Mouse (Mus musculus) urinary bladder, adult 2 months (tissue): ENCODE measurements around the gene Gm44973. TPM values are rescaled to one million over a fixed set of nuclear protein-coding genes. Genes with fewer than 3 reads are reported as not detected.
"Not testable (repeated sequence)": the region's sequence is repeated elsewhere in the genome, so short reads cannot be mapped to it uniquely, and the experiment has no call there.

Experiments
- DNase-seq: peaks from one replicate; pipeline ENCODE4 v3.0.0; 2022; ENCODE audit warnings: low spot score
- polyA plus RNA-seq: library from polyadenylated mRNA; depleted of rRNA; stranded (reverse); fragments of >200 nt; gene quantifications from 2 replicates; pipeline ENCODE4 v1.2.3, GENCODE M21; 2012

The Gm44973 gene
- polyA plus RNA-seq, 1 experiment, result 0.25 TPM

GRCm38 (mm10) chr7:5016920-5017319 is 1.6 kb downstream of the Gm44973 start:
- DNase-seq, result no peak

- no peak for DNase-seq
Measured at GRCm38 (mm10) chr7:5017352-5017751, 2.1 kb downstream of the Gm44973 start.

- DNase-seq, result no peak
Measured at GRCm38 (mm10) chr7:5017931-5018330, 2.6 kb downstream of the Gm44973 start.

DNA sequence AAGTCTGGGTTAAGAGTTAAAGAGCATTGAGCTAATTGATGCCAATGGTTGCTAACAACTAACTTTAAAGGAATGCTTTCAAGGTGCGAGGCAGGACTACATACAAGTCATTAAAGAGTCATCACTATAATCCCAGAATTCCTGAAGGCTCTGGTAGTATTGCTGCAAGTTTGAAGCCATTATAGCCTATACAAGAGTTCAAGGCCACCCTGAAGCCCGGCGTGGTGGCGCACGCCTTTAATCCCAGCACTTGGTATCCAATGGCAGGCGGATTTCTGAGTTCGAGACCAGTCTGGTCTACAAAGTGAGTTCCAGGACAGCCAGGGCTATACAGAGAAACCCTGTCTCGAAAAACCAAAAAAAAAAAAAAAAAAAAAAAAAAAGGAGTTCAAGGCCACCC is 4.3 kb downstream of the Gm44973 start:
- not testable (repeated sequence) for DNase-seq

GRCm38 (mm10) chr7:5020000-5020681 is 4.8 kb downstream of the Gm44973 start, which contains the start of the genes Zfp865 and Ccdc106:
Gene Zfp865 (plus strand): TSS chr7:5020376.
Gene Ccdc106 (plus strand): TSS chr7:5020553.
- peak; percentile 98 for DNase-seq

GRCm38 (mm10) chr7:5020685-5021084 is 5.4 kb downstream of the Gm44973 start:
- no peak for DNase-seq

DNA sequence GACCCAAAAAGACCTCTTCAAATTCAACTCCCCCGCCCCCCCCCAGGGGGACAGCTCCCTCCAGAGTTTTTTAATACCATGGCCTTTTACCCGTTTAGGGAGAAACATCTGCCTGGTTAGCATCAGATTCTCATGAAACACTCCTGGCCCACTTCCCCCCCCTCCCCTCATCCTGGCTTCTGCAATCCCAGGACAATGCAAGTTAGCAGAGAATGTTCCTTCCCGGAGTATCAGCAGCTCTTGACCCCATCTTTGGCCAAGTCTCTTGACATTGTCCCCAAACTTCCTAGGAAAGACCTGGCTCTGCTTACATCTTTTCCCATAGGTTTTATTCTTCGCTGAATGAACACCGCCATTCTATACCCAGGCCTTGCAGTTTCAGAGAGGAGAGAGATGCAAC is 5.9 kb downstream of the Gm44973 start:
- no peak for DNase-seq

GRCm38 (mm10) chr7:5029543-5029942 is 14.2 kb downstream of the Gm44973 start:
- no peak for DNase-seq

DNA sequence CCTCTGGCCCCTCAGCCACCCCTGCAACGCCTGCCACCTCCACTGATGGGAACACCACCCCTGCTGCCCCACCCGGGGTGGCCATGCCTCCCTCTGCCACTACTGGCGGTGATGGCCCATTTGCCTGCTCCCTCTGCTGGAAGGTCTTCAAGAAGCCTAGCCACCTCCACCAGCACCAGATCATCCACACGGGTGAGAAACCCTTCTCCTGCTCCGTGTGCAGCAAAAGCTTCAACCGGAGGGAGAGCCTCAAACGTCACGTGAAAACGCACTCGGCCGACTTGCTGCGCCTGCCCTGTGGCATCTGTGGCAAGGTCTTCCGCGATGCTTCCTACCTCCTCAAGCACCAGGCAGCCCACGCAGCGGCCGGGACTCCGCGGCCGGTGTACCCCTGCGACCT is 14.7 kb downstream of the Gm44973 start:
- no peak for DNase-seq

DNA sequence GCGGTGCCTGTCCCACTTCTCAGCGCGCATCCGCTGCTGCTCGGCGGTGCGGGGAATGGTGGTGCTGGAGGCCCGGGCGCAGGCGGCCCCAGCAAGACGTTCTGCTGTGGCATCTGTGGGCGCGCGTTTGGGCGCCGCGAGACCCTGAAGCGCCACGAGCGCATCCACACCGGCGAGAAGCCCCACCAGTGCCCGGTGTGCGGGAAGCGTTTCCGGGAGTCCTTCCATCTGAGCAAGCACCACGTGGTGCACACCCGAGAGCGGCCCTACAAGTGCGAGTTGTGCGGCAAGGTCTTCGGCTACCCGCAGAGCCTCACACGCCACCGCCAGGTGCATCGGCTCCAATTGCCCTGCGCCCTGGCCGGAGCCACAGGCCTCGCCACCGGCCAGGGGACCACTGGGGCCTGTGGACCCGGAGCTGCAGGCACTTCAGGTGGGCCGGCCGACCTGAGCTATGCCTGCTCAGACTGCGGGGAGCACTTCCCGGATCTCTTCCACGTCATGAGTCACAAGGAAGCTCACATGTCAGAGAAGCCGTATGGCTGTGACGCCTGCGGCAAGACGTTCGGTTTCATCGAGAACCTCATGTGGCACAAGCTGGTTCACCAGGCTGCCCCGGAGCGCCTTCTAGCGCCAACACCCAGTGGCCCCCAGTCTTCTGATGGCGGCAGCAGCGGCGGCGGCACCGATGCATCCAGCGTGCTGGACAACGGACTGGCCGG is 15.4 kb downstream of the Gm44973 start:
- no peak for DNase-seq

- DNase-seq, result no peak
Measured at GRCm38 (mm10) chr7:5031496-5031895, 16.2 kb downstream of the Gm44973 start.

GRCm38 (mm10) chr7:5033818-5034217 is 18.5 kb downstream of the Gm44973 start, which contains the start of gene 4632433K11Rik:
Gene 4632433K11Rik (plus strand): TSS chr7:5034118.
- DNase-seq, result no peak

- DNase-seq, result no peak
Measured at GRCm38 (mm10) chr7:5035628-5036027, 20.3 kb downstream of the Gm44973 start.

DNA sequence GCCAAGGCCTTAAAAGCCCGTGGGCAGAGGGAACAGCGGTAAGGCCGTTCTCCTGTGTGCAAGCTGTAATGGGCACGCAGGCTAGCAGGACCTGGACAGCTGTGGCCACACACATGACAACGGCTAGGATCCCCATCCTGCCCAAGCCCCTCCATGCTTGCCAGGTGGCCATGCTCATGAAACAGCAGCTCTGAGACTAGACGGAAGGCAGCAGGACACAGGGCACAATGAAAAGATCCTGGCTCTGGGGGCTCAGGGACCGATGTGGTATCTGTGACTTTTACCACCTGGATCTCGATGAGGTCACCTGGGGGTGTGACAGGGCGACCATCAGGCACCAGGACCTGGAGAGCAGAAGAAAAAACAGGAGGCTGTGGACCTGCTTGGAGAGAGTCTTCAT is 20.8 kb downstream of the Gm44973 start:
- no peak for DNase-seq

- no peak for DNase-seq
Measured at GRCm38 (mm10) chr7:5037026-5037425, 21.7 kb downstream of the Gm44973 start.

DNA sequence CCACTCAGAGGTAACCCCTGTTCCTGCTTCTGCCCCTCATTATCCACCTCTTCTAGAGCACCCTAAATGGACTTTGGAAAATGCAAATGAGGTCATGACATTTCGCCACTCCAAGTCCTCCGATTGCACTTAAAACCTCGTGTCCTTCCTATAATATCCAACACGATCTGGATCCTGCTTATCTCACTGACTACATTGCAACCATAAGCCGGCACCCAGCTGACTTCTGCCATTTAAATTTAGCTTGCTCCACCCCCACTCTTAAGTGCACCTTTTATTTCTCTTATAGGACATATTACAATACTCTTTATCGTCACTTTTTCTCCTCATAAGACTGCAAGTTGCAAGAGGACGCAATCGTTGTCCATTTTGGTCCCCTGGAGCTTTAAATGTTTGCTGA is 22.2 kb downstream of the Gm44973 start:
- no peak for DNase-seq

DNA sequence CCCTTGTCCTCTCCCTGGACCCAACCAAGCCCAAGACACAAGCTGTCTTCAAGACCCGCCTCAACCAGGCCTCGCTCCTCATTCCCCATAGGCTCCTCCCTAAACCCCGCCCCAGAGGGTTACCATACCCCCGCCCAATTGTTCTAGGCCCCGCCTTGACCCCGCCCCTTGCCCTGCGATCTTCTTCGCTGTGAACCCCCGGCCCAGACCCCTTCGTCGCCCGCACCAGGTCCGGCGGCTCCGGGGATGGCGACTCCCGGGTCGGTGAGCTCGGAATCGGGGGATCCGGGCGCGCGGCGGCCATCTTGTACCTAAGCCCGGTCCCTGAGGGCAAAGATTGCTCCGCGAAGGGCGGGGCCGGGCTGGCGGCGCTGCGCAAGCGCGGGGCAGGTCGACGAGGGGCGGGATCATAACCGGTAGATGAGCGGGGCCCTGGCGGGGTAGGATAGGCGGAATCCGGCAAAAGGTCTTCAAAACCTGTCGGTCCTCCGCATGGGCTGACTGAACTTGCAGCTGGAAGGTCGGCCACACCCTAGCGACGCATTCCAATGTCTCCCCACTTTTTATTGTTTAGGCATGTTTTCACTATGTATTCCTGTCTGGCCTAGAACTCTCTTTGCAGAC is 22.9 kb downstream of the Gm44973 start, which contains the start of gene Zfp784:
Gene Zfp784, minus strand, starts transcription at position 338 of the 624 bp plus-strand sequence.
- peak; percentile 98 for DNase-seq

DNA sequence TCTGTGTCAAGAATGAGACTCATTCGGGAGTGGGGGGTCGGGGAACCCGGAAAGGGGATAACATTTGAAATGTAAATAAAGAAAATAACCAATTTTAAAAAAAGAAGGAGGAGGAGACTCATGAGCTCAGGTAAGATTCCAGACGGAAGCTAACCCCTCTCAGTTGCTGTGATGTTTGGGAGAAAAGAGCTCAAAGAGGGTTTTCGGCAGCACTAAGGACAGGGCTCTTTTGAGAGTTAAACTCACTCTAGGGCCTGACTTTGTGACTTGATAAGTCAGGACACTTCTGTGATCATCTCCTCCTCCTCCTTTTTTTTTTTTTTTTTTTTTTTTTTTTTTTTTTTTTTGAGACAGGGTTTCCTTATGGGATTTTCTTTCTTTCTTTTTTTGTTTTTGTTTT is 23.6 kb downstream of the Gm44973 start:
- DNase-seq, result no peak

DNA sequence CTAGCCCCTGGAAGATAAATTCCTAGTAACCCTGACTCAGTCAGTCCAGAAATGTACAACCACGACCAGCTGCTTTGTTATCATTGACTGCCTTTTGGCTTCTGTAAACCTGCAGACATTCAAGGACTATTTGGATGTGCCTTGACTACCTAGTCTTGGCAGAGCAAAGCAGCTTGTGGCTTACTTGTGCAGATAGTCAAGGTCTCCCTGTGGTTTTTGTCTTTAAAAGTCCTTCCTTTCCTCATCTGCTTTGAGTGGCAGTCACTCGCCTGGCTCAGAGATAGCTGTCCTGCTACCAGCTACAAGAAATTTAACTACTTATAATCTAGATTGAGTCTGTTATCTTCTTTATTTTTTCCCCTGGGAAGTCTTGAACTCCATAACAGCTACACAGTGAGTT is 29.7 kb downstream of the Gm44973 start:
- DNase-seq, result no peak

- DNase-seq, result no peak
Measured at GRCm38 (mm10) chr7:5046112-5046511, 30.8 kb downstream of the Gm44973 start.

DNA sequence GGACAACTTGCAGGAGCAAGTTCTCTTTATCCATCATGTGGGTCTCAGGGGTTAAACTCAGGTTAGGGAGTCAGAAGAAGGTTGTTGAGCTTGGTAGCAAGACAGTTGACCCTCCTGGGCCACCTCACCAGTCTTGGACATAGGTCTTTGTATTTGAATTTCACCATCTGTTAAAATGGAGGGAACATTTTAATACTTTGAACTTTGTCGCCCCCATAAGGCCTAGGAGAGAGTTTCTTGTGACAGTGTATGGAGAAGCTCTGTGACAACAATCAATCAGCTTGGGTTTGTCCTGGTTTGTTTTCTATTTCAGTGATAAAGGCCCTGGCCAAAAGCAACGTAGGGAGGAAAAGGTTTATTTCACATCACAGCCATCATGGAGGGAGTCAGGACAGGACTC is 32.0 kb downstream of the Gm44973 start:
- no peak for DNase-seq
